Mouse (Mus musculus) thymus, adult 2 months (tissue): ENCODE measurements at regions not wholly inside any gene's neighbourhood (a gene's known extent, or its start where the extent isn't known, plus 50 kb on each side); places are given as distances from the start of the nearest gene placed in this dataset.

ENCODE experiments used
- CTCF ChIP-seq: fragments of 200-500 bp; IDR thresholded peaks from 2 replicates; pipeline ENCODE4 v1.5.1; 2012; ENCODE audit warnings: mild to moderate bottlenecking, control low read depth, low read length, moderate library complexity, borderline replicate concordance; ENCODE audit not compliant: control insufficient read depth, poor library complexity, insufficient read depth; ENCODE audit errors: extremely low read depth
- POLR2A ChIP-seq: fragments of 200-500 bp; IDR thresholded peaks from 2 replicates; pipeline ENCODE4 v1.6.1; 2012; ENCODE audit warnings: mild to moderate bottlenecking, low read length, control low read depth, moderate library complexity; ENCODE audit not compliant: control insufficient read depth, poor library complexity, insufficient read depth; ENCODE audit errors: extremely low read depth

DNA sequence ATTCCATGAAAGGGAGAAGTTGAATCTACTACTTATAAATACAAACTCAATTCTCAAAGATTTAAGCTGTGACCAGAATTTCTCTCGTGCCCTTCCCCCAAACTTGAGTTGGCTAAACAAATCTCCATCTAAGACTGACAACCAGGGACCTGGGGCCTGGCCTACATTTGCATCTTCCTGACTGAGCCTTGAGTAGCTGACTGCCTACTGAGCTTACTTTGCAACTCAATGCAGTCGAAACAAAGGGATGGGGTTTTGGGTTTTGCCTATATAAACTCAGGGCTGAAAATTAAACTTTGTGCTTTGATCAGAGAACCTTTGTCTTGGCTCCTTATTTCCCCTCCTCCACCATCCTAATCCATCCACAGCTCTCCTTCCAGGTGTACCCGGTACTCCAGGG, 205.9 kb downstream of the Dusp6 start:
- no peak for TF ChIP-seq CTCF
- TF ChIP-seq POLR2A = no peak
